Comparison of ENCODE assay signal across 25 mouse cellular contexts in the genomic region with DNA sequence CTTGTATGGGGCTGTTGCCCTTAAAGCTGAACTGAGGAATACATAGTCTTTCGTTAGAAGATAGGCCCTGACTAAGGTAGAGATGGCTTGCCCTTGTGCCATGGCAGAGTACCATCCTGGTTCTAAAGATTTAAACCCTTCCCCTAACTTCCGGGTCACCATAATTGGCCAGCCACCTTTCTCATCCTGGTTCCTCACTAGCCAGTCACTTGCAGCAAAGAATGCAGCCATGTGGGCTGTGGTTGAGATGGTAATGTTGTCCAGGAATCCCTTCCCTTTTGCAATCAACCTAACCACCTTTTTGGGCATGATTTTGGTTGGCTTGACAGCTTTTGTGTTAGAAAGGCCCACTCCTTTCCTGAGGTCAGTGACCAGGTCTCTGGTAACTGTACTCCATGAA. TPM values are rescaled to one million over a fixed set of nuclear protein-coding genes. Genes with fewer than 3 reads are reported as not detected.
"Had no signal": no experiment of that assay in that cellular context is flagged by ENCODE, and none has a peak within 500 bp of the region (broad histone marks: within the 10 kb centered on the region; RNA-seq: fewer than 3 reads in every experiment).

No protein-coding gene starts in this region.

- H3K4me3 ChIP-seq: heart, embryonic 13.5 days; heart, embryonic 15.5 days; hindbrain, embryonic 13.5 days; hindbrain, embryonic 15.5 days; layer of hippocampus, adult 2 months; left cerebral cortex, adult 2 months; limb, embryonic 10.5 days; limb, embryonic 12.5 days; liver, embryonic 13.5 days had no signal

- H3K9ac ChIP-seq: forebrain, postnatal 0 days; heart, embryonic 13.5 days; heart, embryonic 15.5 days; hindbrain, embryonic 13.5 days; hindbrain, embryonic 15.5 days; limb, embryonic 12.5 days; liver, embryonic 13.5 days had no signal

- H3K4me1 ChIP-seq: hindbrain, embryonic 15.5 days; limb, embryonic 10.5 days; limb, embryonic 12.5 days; liver, embryonic 13.5 days had no signal

- H3K36me3 ChIP-seq: heart, embryonic 15.5 days; hindbrain, embryonic 15.5 days; liver, embryonic 13.5 days had no signal

- H3K27ac ChIP-seq: heart, embryonic 13.5 days; heart, embryonic 15.5 days; hindbrain, embryonic 13.5 days; hindbrain, embryonic 15.5 days; hindbrain, postnatal 0 days; layer of hippocampus, adult 2 months; left cerebral cortex, adult 2 months; limb, embryonic 10.5 days; limb, embryonic 12.5 days; liver, embryonic 13.5 days had no signal

- DNase-seq: forebrain, postnatal 0 days; gastrocnemius, postnatal 14 days; gastrocnemius, postnatal 36 days; kidney, adult 11 months; kidney, adult 2 months; kidney, adult 9 months; kidney, postnatal 10 days; kidney, postnatal 25 days; kidney, postnatal 4 days; liver; liver, embryonic 13.5 days had no signal

- ATAC-seq: forebrain, postnatal 0 days; hindbrain, postnatal 0 days; intestine, embryonic 16.5 days had no signal

- H3K27me3 ChIP-seq: heart, embryonic 13.5 days; heart, embryonic 15.5 days; hindbrain, embryonic 13.5 days; hindbrain, embryonic 15.5 days; limb, embryonic 12.5 days; liver, embryonic 13.5 days had no signal

- H3K9me3 ChIP-seq: heart, embryonic 13.5 days; heart, embryonic 15.5 days; hindbrain, embryonic 13.5 days; hindbrain, embryonic 15.5 days; limb, embryonic 10.5 days; limb, embryonic 12.5 days; liver, embryonic 13.5 days had no signal

- H3K4me2 ChIP-seq: hindbrain, embryonic 13.5 days; hindbrain, embryonic 15.5 days; limb, embryonic 12.5 days; liver, embryonic 11.5 days; liver, embryonic 13.5 days had no signal

RNA-seq across cellular contexts. Expression of a gene that starts 33.8 kb away (rescaled TPM):
- total RNA-seq: gastrocnemius, adult 8-10 months; gastrocnemius, postnatal 36 days; heart, postnatal 10 days; heart, postnatal 36 days had no signal
